Mouse (Mus musculus) neural tube, embryonic 14.5 days (tissue): ENCODE results near the gene Cldn11. TPM values are rescaled to one million over a fixed set of nuclear protein-coding genes. Genes with fewer than 3 reads are reported as not detected.

Experiments
- ATAC-seq: fragments of 200-750 bp; cut with Nextera tagmentation; 2 replicates; pipeline ENCODE4 v1.8.0; 2017; ENCODE audit warnings: low read depth, mild to moderate bottlenecking, moderate TSS enrichment, moderate library complexity
- H3K27ac ChIP-seq: fragments of 300-500 bp; sonication (generic); 2 replicates; pipeline ENCODE4 v1.5.1; 2014; ENCODE audit warnings: low read depth, mild to moderate bottlenecking, control low read depth, low read length, moderate library complexity, mixed read lengths
- H3K27me3 ChIP-seq: fragments of 300-500 bp; sonication (generic); 2 replicates; pipeline ENCODE4 v1.6.1; 2014; ENCODE audit warnings: low read length; ENCODE audit not compliant: control insufficient read depth, insufficient read depth
- H3K36me3 ChIP-seq: fragments of 300-500 bp; sonication (generic); 2 replicates; pipeline ENCODE4 v1.6.1; 2014; ENCODE audit warnings: low read length, mixed read lengths; ENCODE audit not compliant: control insufficient read depth, insufficient read depth
- H3K4me1 ChIP-seq: fragments of 300-500 bp; sonication (generic); 2 replicates; pipeline ENCODE4 v1.6.1; 2014; ENCODE audit warnings: low read length; ENCODE audit not compliant: control insufficient read depth, insufficient read depth
- H3K4me2 ChIP-seq: fragments of 300-500 bp; sonication (generic); 2 replicates; pipeline ENCODE4 v1.6.1; 2014; ENCODE audit warnings: mild to moderate bottlenecking, low read depth, low read length, control low read depth
- H3K4me3 ChIP-seq: fragments of 300-500 bp; sonication (generic); 2 replicates; pipeline ENCODE4 v1.5.1; 2014; ENCODE audit warnings: low read depth, low read length, control low read depth, mixed read lengths
- H3K9ac ChIP-seq: fragments of 300-500 bp; sonication (generic); replicated peaks from 2 replicates; pipeline ENCODE4 v1.6.1; 2014; ENCODE audit warnings: low read depth, mild to moderate bottlenecking, control low read depth, low read length, mixed read lengths
- H3K9me3 ChIP-seq: fragments of 300-500 bp; sonication (generic); 2 replicates; pipeline ENCODE4 v1.6.1; 2016; ENCODE audit warnings: low read length; ENCODE audit not compliant: control insufficient read depth
- WGBS: fragments of 180-500 bp; shearing (Covaris S2); extraction: QIAGEN DNeasy Blood & Tissue Kit; methylation state at CpG from one replicate; pipeline ENCODE4 v1.1.7; 2014; 5-methylcytosine and 5-hydroxymethylcytosine counted together
- polyA plus RNA-seq: library from polyadenylated mRNA; unstranded; fragments of >200 nt; fragmentation: Nextera tagmentation; extraction: Ambion mirVana; gene quantifications from 2 replicates; pipeline ENCODE4 v1.2.1, GENCODE M21; 2014

Cldn11 gene
- polyA plus RNA-seq, 1 experiment from 2014 or later = 2.1 TPM

GRCm38 (mm10) chr3:31166365-31166871 is 16.7 kb downstream of the Cldn11 start:
- H3K4me1 ChIP-seq = no peaks in the 10 kb centered on the region
- peak; percentile 71; the same call in 1 of the 2 replicates for ATAC-seq
- no peaks in the 10 kb centered on the region for H3K9me3 ChIP-seq
- H3K9ac ChIP-seq = no peak overlapping the region
- no peak overlapping the region for H3K27ac ChIP-seq
- no peaks in the 10 kb centered on the region for H3K27me3 ChIP-seq
- H3K36me3 ChIP-seq = no peaks in the 10 kb centered on the region
- no peak overlapping the region for H3K4me3 ChIP-seq
- 38% methylated on average over 12 of the region's 12 CpGs for WGBS
- H3K4me2 ChIP-seq = no peak overlapping the region

GRCm38 (mm10) chr3:31190342-31190741 is 40.6 kb downstream of the Cldn11 start:
- no peak for ATAC-seq
- no peak overlapping the region for H3K4me3 ChIP-seq
- H3K9me3 ChIP-seq = no peaks in the 10 kb centered on the region
- H3K4me1 ChIP-seq = no peaks in the 10 kb centered on the region
- H3K27ac ChIP-seq = no peak overlapping the region
- H3K27me3 ChIP-seq = no peaks in the 10 kb centered on the region
- WGBS = 92% methylated on average over 7 of the region's 7 CpGs
- no peaks in the 10 kb centered on the region for H3K36me3 ChIP-seq
- H3K9ac ChIP-seq = no peak overlapping the region
- no peak overlapping the region for H3K4me2 ChIP-seq

GRCm38 (mm10) chr3:31191402-31191801 is 41.7 kb downstream of the Cldn11 start:
- H3K9me3 ChIP-seq = no peaks in the 10 kb centered on the region
- ATAC-seq = no peak
- H3K36me3 ChIP-seq = no peaks in the 10 kb centered on the region
- H3K4me2 ChIP-seq = no peak overlapping the region
- H3K27ac ChIP-seq = no peak overlapping the region
- H3K27me3 ChIP-seq = no peaks in the 10 kb centered on the region
- no peaks in the 10 kb centered on the region for H3K4me1 ChIP-seq
- no peak overlapping the region for H3K4me3 ChIP-seq
- WGBS = 64% methylated on average over 10 of the region's 10 CpGs
- H3K9ac ChIP-seq = no peak overlapping the region

DNA sequence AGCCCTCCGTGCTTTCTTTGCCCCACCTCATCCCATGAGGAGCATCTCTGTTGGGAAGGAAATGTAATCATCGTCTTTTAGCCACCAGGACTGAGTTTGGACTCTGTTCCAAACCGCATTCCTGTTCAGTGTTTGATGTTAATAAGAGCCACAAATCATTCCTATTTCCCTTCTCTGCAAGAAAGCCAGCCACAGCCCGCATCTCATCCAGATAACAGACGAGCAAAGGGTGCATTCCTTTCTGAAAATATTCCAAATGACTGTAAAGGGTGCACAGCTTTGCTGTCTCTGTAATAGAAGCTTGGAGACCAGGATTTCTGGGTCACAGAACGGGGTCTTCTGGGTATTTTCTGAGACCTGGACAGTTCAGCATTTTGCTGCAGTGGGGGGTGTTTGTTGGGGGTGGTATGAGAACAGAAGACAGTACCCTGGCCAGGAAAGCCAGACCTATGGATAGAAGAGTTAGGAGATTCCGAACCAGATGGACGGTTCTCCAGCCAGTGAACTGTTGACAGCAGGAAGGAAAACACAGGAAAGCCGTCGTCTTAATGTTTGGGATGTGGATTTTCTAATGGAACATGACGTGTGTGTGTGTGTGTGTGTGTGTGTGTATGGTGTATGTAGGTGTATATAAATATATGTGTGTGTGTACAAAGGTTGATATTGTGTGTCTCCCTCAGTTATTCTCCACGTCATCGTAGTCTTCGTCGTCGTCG is 49.6 kb downstream of the Cldn11 start:
- no peak overlapping the region for H3K9ac ChIP-seq
- H3K4me3 ChIP-seq = no peak overlapping the region
- WGBS = 81% methylated on average over 17 of the region's 17 CpGs
- no peak overlapping the region for H3K27ac ChIP-seq
- no peaks in the 10 kb centered on the region for H3K9me3 ChIP-seq
- H3K36me3 ChIP-seq = no peaks in the 10 kb centered on the region
- H3K27me3 ChIP-seq = no peaks in the 10 kb centered on the region
- H3K4me1 ChIP-seq = no peaks in the 10 kb centered on the region
- no peak overlapping the region for H3K4me2 ChIP-seq
- ATAC-seq = no peak

GRCm38 (mm10) chr3:31203947-31204346 is 54.2 kb downstream of the Cldn11 start:
- no peaks in the 10 kb centered on the region for H3K9me3 ChIP-seq
- no peak overlapping the region for H3K4me3 ChIP-seq
- WGBS = 95% methylated on average over 11 of the region's 11 CpGs
- H3K27me3 ChIP-seq = no peaks in the 10 kb centered on the region
- H3K9ac ChIP-seq = no peak overlapping the region
- H3K4me1 ChIP-seq = no peaks in the 10 kb centered on the region
- H3K36me3 ChIP-seq = no peaks in the 10 kb centered on the region
- no peak overlapping the region for H3K27ac ChIP-seq
- no peak for ATAC-seq
- no peak overlapping the region for H3K4me2 ChIP-seq

- no peaks in the 10 kb centered on the region for H3K27me3 ChIP-seq
- no peak overlapping the region for H3K4me2 ChIP-seq
- H3K4me1 ChIP-seq = peaks cover 4% of the 10 kb centered on the region; the same call in 1 of the 2 replicates
- ATAC-seq = no peak
- no peaks in the 10 kb centered on the region for H3K9me3 ChIP-seq
- no peak overlapping the region for H3K4me3 ChIP-seq
- no peak overlapping the region for H3K9ac ChIP-seq
- H3K27ac ChIP-seq = no peak overlapping the region
- no peaks in the 10 kb centered on the region for H3K36me3 ChIP-seq
- 85% methylated on average over 3 of the region's 3 CpGs for WGBS
Measured at GRCm38 (mm10) chr3:31205167-31205566, 55.4 kb downstream of the Cldn11 start.

- H3K27me3 ChIP-seq = no peaks in the 10 kb centered on the region
- no peak for ATAC-seq
- no peaks in the 10 kb centered on the region for H3K36me3 ChIP-seq
- H3K9ac ChIP-seq = no peak overlapping the region
- H3K27ac ChIP-seq = no peak overlapping the region
- WGBS = 70% methylated on average over 4 of the region's 4 CpGs
- H3K4me2 ChIP-seq = no peak overlapping the region
- H3K4me1 ChIP-seq = peaks cover 4% of the 10 kb centered on the region; the same call in 1 of the 2 replicates
- no peaks in the 10 kb centered on the region for H3K9me3 ChIP-seq
- no peak overlapping the region for H3K4me3 ChIP-seq
Measured at GRCm38 (mm10) chr3:31208046-31208445, 58.3 kb downstream of the Cldn11 start.

GRCm38 (mm10) chr3:31208458-31208994 is 58.8 kb downstream of the Cldn11 start:
- Histone ChIP-seq H3K27me3 (no peaks in the 10 kb centered on the region), H3K9me3 (no peaks in the 10 kb centered on the region), H3K36me3 (no peaks in the 10 kb centered on the region), H3K9ac (no peak overlapping the region), H3K4me2 (no peak overlapping the region), H3K27ac (no peak overlapping the region), H3K4me1 (peaks cover 4% of the 10 kb centered on the region; the same call in 1 of the 2 replicates), H3K4me3 (no peak overlapping the region)
- WGBS = 19% methylated on average over 6 of the region's 6 CpGs
- no peak for ATAC-seq

DNA sequence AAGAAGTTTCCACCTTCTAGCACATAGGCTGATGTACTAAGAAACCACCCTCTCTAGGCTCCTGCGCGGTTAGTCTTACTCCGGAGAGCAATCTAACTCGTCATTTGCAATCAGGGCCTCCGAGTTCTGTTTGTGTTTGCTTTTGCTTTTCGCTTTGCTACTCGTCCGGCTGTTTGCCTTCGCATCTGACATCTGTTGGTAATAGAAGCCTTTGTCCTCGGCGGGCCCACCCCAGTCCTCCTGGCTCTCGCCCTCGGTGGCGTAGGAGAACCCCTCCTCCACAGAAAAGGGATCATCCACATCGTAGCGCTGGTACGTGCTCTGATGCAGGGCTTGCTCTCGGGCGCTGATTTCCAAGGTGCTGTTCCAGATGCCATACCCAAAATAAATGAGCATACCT is 59.3 kb downstream of the Cldn11 start:
- no peak overlapping the region for H3K27ac ChIP-seq
- H3K4me2 ChIP-seq = peak overlapping the region; percentile 24
- no peaks in the 10 kb centered on the region for H3K9me3 ChIP-seq
- ATAC-seq = 0 out of 2 replicates have a peak, but pooled peaks have one; percentile 19
- no peaks in the 10 kb centered on the region for H3K27me3 ChIP-seq
- H3K4me3 ChIP-seq = no peak overlapping the region
- H3K4me1 ChIP-seq = peaks cover 6% of the 10 kb centered on the region; the same call in 1 of the 2 replicates
- no peaks in the 10 kb centered on the region for H3K36me3 ChIP-seq
- no peak overlapping the region for H3K9ac ChIP-seq
- WGBS = 7% methylated on average over 19 of the region's 19 CpGs
